Mouse (Mus musculus): ENCODE results near the gene Nr2c2.

- TF ChIP-seq POLR2A (IDR thresholded peaks at IDR 0.05; ENCODE audit: extremely low read depth, insufficient read depth, low read length) (no peak), CTCF (IDR thresholded peaks at IDR 0.05; ENCODE audit: low read depth, low read length) (no peak)
These were observed 9.6 kb downstream of the Nr2c2 start for GRCm38 (mm10) chr6:92100679-92101360.

All from liver, adult 2 months (tissue).